19 mouse cellular contexts compared by ENCODE assay signal in the genomic region with DNA sequence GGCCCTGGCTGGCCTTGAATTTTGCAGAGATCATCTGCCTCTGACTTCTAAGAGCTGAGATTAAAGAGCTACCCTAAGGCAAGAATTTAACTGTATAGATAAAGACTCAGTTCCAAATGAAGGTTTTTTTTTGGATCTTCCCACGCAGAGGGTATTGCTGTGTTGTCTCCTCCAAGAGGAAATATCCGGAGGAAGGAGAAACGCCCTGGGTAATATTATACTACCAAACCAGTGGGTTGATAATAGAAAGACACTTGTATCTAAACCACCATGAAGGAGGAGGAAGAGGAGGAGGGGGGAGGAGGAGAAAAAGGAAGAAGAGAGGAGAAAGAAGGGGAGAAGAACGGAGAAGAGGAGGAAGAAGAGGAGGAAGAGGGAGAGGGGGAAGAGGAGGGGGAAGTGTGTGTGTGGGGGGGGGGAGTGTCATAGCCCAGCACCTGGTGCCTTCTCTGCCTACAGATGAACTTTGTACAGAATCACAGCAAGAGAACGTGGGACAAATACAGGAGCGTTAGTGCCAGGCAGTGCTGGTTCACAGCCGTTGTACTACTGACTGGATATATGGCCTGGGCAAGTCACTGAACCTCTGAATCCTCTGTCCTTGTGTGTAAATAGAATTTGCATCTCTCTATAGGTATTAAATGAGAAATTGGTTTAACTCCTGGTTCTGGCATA. TPM values are rescaled to one million over a fixed set of nuclear protein-coding genes. Genes with fewer than 3 reads are reported as not detected.
DNase-seq lines count a peak whose midpoint lies in the region; TF ChIP-seq lines count a peak whose summit lies in the region.
"Had no signal": no experiment of that assay in that cellular context is flagged by ENCODE, and none has a peak within 500 bp of the region (broad histone marks: within the 10 kb centered on the region; RNA-seq: fewer than 3 reads in every experiment).

No protein-coding gene starts in this region.

- TF ChIP-seq POLR2A in bone marrow macrophage, adult 2 months (IDR thresholded peaks at IDR 0.05; ENCODE audit: borderline replicate concordance, low read depth, low read length) = no peak

- no peaks in the 10 kb centered on the region for H3K36me3 ChIP-seq in macrophage (ENCODE audit: inconsistent target)
- H3K36me3 ChIP-seq: hindbrain, embryonic 15.5 days had no signal

- H3K79me2 ChIP-seq in macrophage (ENCODE audit: inconsistent target) = peaks cover 13% of the 10 kb centered on the region

- no peak overlapping the region for H3K4me3 ChIP-seq in gastrocnemius, adult 2 months
- H3K4me3 ChIP-seq in layer of hippocampus, adult 2 months = no peak overlapping the region
- peak overlapping the region; percentile 40 for H3K4me3 ChIP-seq in bone marrow macrophage, adult 2 months (ENCODE audit: insufficient read depth, low read length)
- no peak overlapping the region for H3K4me3 ChIP-seq in macrophage (ENCODE audit: inconsistent target)

- intact Hi-C loops in gastrocnemius, adult 2 months (cut with DNase I) = no loop called here

- peaks cover 28% of the 10 kb centered on the region for H3K4me1 ChIP-seq in bone marrow macrophage, adult 2 months (ENCODE audit: control insufficient read depth, insufficient read depth, low read length)

- no peak for TF ChIP-seq CTCF in gastrocnemius, adult 2 months (IDR thresholded peaks at IDR 0.05)
- TF ChIP-seq CTCF in layer of hippocampus, adult 2 months (conservative IDR thresholded peaks at IDR 0.05) = no peak
- TF ChIP-seq CTCF in bone marrow macrophage, adult 2 months (IDR thresholded peaks at IDR 0.05; ENCODE audit: low read depth, low read length) = no peak

- WGBS in macrophage (ENCODE audit: missing documents) = 77% methylated on average over 4 of the region's 7 CpGs

- no peak for DNase-seq in gastrocnemius, adult 2 months
- DNase-seq in gastrocnemius, postnatal 4 days (ENCODE audit: low spot score in 2 of 2) = no peak
- no peak for DNase-seq in layer of hippocampus, adult 2 months (ENCODE audit: low spot score in 2 of 2)
- no peak for DNase-seq in layer of hippocampus, adult 11-12 months (ENCODE audit: low spot score)
- DNase-seq in left cerebral cortex, adult 11 months (ENCODE audit: low spot score) = no peak
- no peak for DNase-seq in adrenal gland, postnatal 4 days (ENCODE audit: low spot score in 2 of 2)
- DNase-seq: adrenal gland, postnatal 10 days; cerebellum, adult 9-11 months; embryo, embryonic 11 days; forebrain, postnatal 0 days; gastrocnemius, postnatal 25 days; kidney, adult 9 months; thymus, postnatal 25 days had no signal

- peak overlapping the region; percentile 95; the same call in 1 of the 2 replicates for H3K27ac ChIP-seq in gastrocnemius, adult 2 months
- peak overlapping the region; percentile 97 for H3K27ac ChIP-seq in layer of hippocampus, adult 2 months
- H3K27ac ChIP-seq in bone marrow macrophage, adult 2 months (ENCODE audit: insufficient read depth, low read depth, low read length) = peak overlapping the region; percentile 94
- H3K27ac ChIP-seq in macrophage = peak overlapping the region; percentile 85
- H3K27ac ChIP-seq: hindbrain, embryonic 15.5 days had no signal

RNA-seq across cellular contexts. Expression of a gene that starts 1.0 kb away (rescaled TPM):
- 100 to 1,000 TPM; 120 to 127 TPM for total RNA-seq in gastrocnemius, adult 2 months (2021)
- total RNA-seq in gastrocnemius, postnatal 4 days (2021) = 10 to 100 TPM; 42.4 to 49.1 TPM
- 100 to 1,000 TPM; 636 to 650 TPM for total RNA-seq in layer of hippocampus, adult 2 months (2021)
- 218 and 271 TPM in 2 replicates for polyA plus RNA-seq in bone marrow macrophage, adult 2 months (2012; ENCODE audit: insufficient read depth, insufficient read length, missing spikeins)
- 100 to 1,000 TPM in 6 of 26 experiments, 10 to 100 TPM in 14, 1 to 10 TPM in 6; 6.3 to 198 (median 42.8) TPM for total RNA-seq in macrophage (2018; cell fraction: chromatin; rRNA removed)
- 100 to 1,000 TPM in 18 of 26 experiments, 10 to 100 TPM in 8; 53.4 to 670 (median 263) TPM for total RNA-seq in macrophage (2018; cell fraction: cytosol; rRNA removed)
- 100 to 1,000 TPM in 12 of 26 experiments, 10 to 100 TPM in 14; 11.4 to 354 (median 57.9) TPM for total RNA-seq in macrophage (2018; cell fraction: nucleus; rRNA removed)
- polyA plus RNA-seq in macrophage (2018) = 337 to 418 TPM (median 412 TPM) in 3 replicates
- 100 to 1,000 TPM; 241 to 243 TPM for total RNA-seq in adrenal gland, postnatal 4 days (2021)

RNA-seq across cellular contexts. Expression of a gene that starts 5.4 kb away (rescaled TPM):
- total RNA-seq in gastrocnemius, adult 2 months (2021) = 100 to 1,000 TPM; 103 to 148 TPM
- total RNA-seq in gastrocnemius, postnatal 4 days (2021) = 100 to 1,000 TPM in 1 of 2 experiments, 10 to 100 TPM in 1; 83.6 to 103 TPM
- total RNA-seq in layer of hippocampus, adult 2 months (2021) = 100 to 1,000 TPM; 545 to 546 TPM
- 9.4 and 11.8 TPM in 2 replicates for polyA plus RNA-seq in bone marrow macrophage, adult 2 months (2012; ENCODE audit: insufficient read depth, insufficient read length, missing spikeins)
- 10 to 100 TPM in 11 of 26 experiments, 1 to 10 TPM in 6, not detected in 9; 2.7 to 50.7 (median 16.8) TPM for total RNA-seq in macrophage (2018; cell fraction: chromatin; rRNA removed)
- total RNA-seq in macrophage (2018; cell fraction: cytosol; rRNA removed) = 100 to 1,000 TPM in 11 of 26 experiments, 10 to 100 TPM in 11, 1 to 10 TPM in 4; 4.3 to 579 (median 54.0) TPM
- 100 to 1,000 TPM in 2 of 26 experiments, 10 to 100 TPM in 13, 1 to 10 TPM in 9, not detected in 2; 1.4 to 360 (median 20.6) TPM for total RNA-seq in macrophage (2018; cell fraction: nucleus; rRNA removed)
- polyA plus RNA-seq in macrophage (2018) = 23.3 to 71.9 TPM (median 36.5 TPM) in 3 replicates
- 100 to 1,000 TPM; 179 to 183 TPM for total RNA-seq in adrenal gland, postnatal 4 days (2021)

RNA-seq across cellular contexts. Expression of a gene that starts 25.4 kb away (rescaled TPM):
- 1 to 10 TPM; 1.6 to 2.7 TPM for total RNA-seq in gastrocnemius, adult 2 months (2021)
- 10 to 100 TPM; 11.4 to 18.3 TPM for total RNA-seq in gastrocnemius, postnatal 4 days (2021)
- total RNA-seq in layer of hippocampus, adult 2 months (2021) = 1,000 to 10,000 TPM; 1,175 to 1,192 TPM
- polyA plus RNA-seq in bone marrow macrophage, adult 2 months (2012; ENCODE audit: insufficient read depth, insufficient read length, missing spikeins) = not detected in 2 replicates
- not detected for total RNA-seq in macrophage (2018; cell fraction: chromatin; rRNA removed)
- total RNA-seq in macrophage (2018; cell fraction: cytosol; rRNA removed) = not detected
- not detected for total RNA-seq in macrophage (2018; cell fraction: nucleus; rRNA removed)
- not detected in 3 replicates for polyA plus RNA-seq in macrophage (2018)
- total RNA-seq in adrenal gland, postnatal 4 days (2021) = 1 to 10 TPM; 6.5 to 6.9 TPM
- total RNA-seq: liver, adult 2 months; megakaryocyte-erythroid progenitor cell, adult 5-6 weeks had no signal
- polyA plus RNA-seq: liver, adult 2 months had no signal

RNA-seq across cellular contexts. Expression of a gene that starts 36.5 kb away (rescaled TPM):
- total RNA-seq in gastrocnemius, adult 2 months (2021) = 10 to 100 TPM in 1 of 2 experiments, 1 to 10 TPM in 1; 8.6 to 12.4 TPM
- 10 to 100 TPM; 26.7 to 32.9 TPM for total RNA-seq in gastrocnemius, postnatal 4 days (2021)
- 10 to 100 TPM; 62.9 to 66.3 TPM for total RNA-seq in layer of hippocampus, adult 2 months (2021)
- 21.4 and 23.7 TPM in 2 replicates for polyA plus RNA-seq in bone marrow macrophage, adult 2 months (2012; ENCODE audit: insufficient read depth, insufficient read length, missing spikeins)
- total RNA-seq in macrophage (2018; cell fraction: chromatin; rRNA removed) = 10 to 100 TPM; 15.9 to 92.2 (median 65.2) TPM
- 10 to 100 TPM; 14.2 to 25.0 (median 20.7) TPM for total RNA-seq in macrophage (2018; cell fraction: cytosol; rRNA removed)
- 10 to 100 TPM; 14.9 to 64.7 (median 34.3) TPM for total RNA-seq in macrophage (2018; cell fraction: nucleus; rRNA removed)
- 20.6 to 35.1 TPM (median 24.9 TPM) in 3 replicates for polyA plus RNA-seq in macrophage (2018)
- 10 to 100 TPM; 33.3 to 33.8 TPM for total RNA-seq in adrenal gland, postnatal 4 days (2021)

RNA-seq across cellular contexts. Expression of a gene that starts 40.9 kb away (rescaled TPM):
- not detected for total RNA-seq in gastrocnemius, adult 2 months (2021)
- not detected for total RNA-seq in gastrocnemius, postnatal 4 days (2021)
- not detected for total RNA-seq in layer of hippocampus, adult 2 months (2021)
- not detected in 2 replicates for polyA plus RNA-seq in bone marrow macrophage, adult 2 months (2012; ENCODE audit: insufficient read depth, insufficient read length, missing spikeins)
- total RNA-seq in macrophage (2018; cell fraction: chromatin; rRNA removed) = not detected
- not detected for total RNA-seq in macrophage (2018; cell fraction: cytosol; rRNA removed)
- not detected for total RNA-seq in macrophage (2018; cell fraction: nucleus; rRNA removed)
- polyA plus RNA-seq in macrophage (2018) = not detected in 3 replicates
- not detected for total RNA-seq in adrenal gland, postnatal 4 days (2021)
- total RNA-seq: adrenal gland, postnatal 10 days; forebrain, postnatal 0 days; gastrocnemius, postnatal 25 days; layer of hippocampus, adult 18-20 months; liver, adult 2 months; megakaryocyte-erythroid progenitor cell, adult 5-6 weeks had no signal
- polyA plus RNA-seq: forebrain, postnatal 0 days; hindbrain, embryonic 15.5 days; liver, adult 2 months had no signal

Comparison
In these comparisons a context has a peak if more than half of its experiments do, and no peak if none do; other contexts are left out.
1. RNA of a gene that starts 25.4 kb away (total RNA-seq): 1,175 to 1,192 TPM in layer of hippocampus, adult 2 months; 11.4 to 18.3 TPM in gastrocnemius, postnatal 4 days, 6.5 to 6.9 TPM in adrenal gland, postnatal 4 days and 1.6 to 2.7 TPM in gastrocnemius, adult 2 months; every median in the first group is over 10 times any median in the second.
2. Peak in every context shown above with its lines, with median percentiles within 50 percentile points of each other: H3K27ac ChIP-seq.